Mouse (Mus musculus): ENCODE measurements at regions not wholly inside any gene's neighbourhood (a gene's known extent, or its start where the extent isn't known, plus 50 kb on each side); places are given as distances from the start of the nearest gene placed in this dataset.

- no peak for DNase-seq
These were observed 62.9 kb upstream of the Gm2310 start for GRCm38 (mm10) chr15:8582676-8583075.

- DNase-seq: peak in 1 of 2 experiments; percentile 2
These were observed 61.6 kb upstream of the Gm2310 start for GRCm38 (mm10) chr15:8581146-8581913.

- no peak for DNase-seq
These were observed 60.3 kb upstream of the Gm2310 start for GRCm38 (mm10) chr15:8580077-8580476.

GRCm38 (mm10) chr15:8577480-8577881 lies 57.7 kb upstream of the Gm2310 start:
- peak; percentile 41 to 67 for DNase-seq

GRCm38 (mm10) chr15:8576975-8577374 lies 57.2 kb upstream of the Gm2310 start:
- no peak for DNase-seq

GRCm38 (mm10) chr15:8569617-8570016 lies 49.9 kb upstream of the Gm2310 start:
- peak; percentile 46 to 57 for DNase-seq

Data from adrenal gland, postnatal 36 days (tissue).